Mouse (Mus musculus): Measurements from ENCODE around the gene Pnkp. TPM values are rescaled to one million over a fixed set of nuclear protein-coding genes. Genes with fewer than 3 reads are reported as not detected.

The Pnkp gene
- polyA plus RNA-seq, 1 experiment from 2014 or later, result 34.4 TPM

MicroRNA genes within 50 kb of the gene (microRNA counts, 519-probe panel; counts per million panel counts)
- 188 counts per million, percentile 57 among the panel's probes with 10 or more counts for microRNA mmu-miR-707

Small RNA genes lying within 50 kb of the gene (microRNA-seq; reads per million reads assigned to microRNA genes)
- not detected for gene Mir707

Other genes with a start within 250 kb of the Pnkp start
- gene Myh14, start 186.3 kb upstream of the Pnkp start, polyA plus RNA-seq (2016; fragmentation: Nextera tagmentation; extraction: Ambion mirVana), result 2.7 and 4.3 TPM in 2 replicates
- gene Izumo2, start 148.4 kb upstream of the Pnkp start, polyA plus RNA-seq (2016; fragmentation: Nextera tagmentation; extraction: Ambion mirVana), result not detected in 2 replicates
- 37.5 and 39.3 TPM in 2 replicates for gene Vrk3, start 108.7 kb upstream of the Pnkp start, polyA plus RNA-seq (2016; fragmentation: Nextera tagmentation; extraction: Ambion mirVana)
- gene Zfp473, start 106.1 kb upstream of the Pnkp start, polyA plus RNA-seq (2016; fragmentation: Nextera tagmentation; extraction: Ambion mirVana), result 3.6 and 4.2 TPM in 2 replicates
- gene Nup62, start 41.1 kb upstream of the Pnkp start, polyA plus RNA-seq (2016; fragmentation: Nextera tagmentation; extraction: Ambion mirVana), result 169 and 173 TPM in 2 replicates
- gene Il4i1, start 40.8 kb upstream of the Pnkp start, polyA plus RNA-seq (2016; fragmentation: Nextera tagmentation; extraction: Ambion mirVana), result 1.0 and 1.5 TPM in 2 replicates
- gene Atf5, start 40.5 kb upstream of the Pnkp start, polyA plus RNA-seq (2016; fragmentation: Nextera tagmentation; extraction: Ambion mirVana), result 3.2 and 3.6 TPM in 2 replicates
- gene Akt1s1, start 8.1 kb upstream of the Pnkp start, polyA plus RNA-seq (2016; fragmentation: Nextera tagmentation; extraction: Ambion mirVana), result 92.2 and 95.4 TPM in 2 replicates
- gene Tbc1d17, start 8.1 kb upstream of the Pnkp start, polyA plus RNA-seq (2016; fragmentation: Nextera tagmentation; extraction: Ambion mirVana), result 77.2 and 82.7 TPM in 2 replicates
- 514 and 525 TPM in 2 replicates for gene Ptov1, start 12.6 kb downstream of the Pnkp start, polyA plus RNA-seq (2016; fragmentation: Nextera tagmentation; extraction: Ambion mirVana)
- gene Med25, start 35.6 kb downstream of the Pnkp start, polyA plus RNA-seq (2016; fragmentation: Nextera tagmentation; extraction: Ambion mirVana), result 135 and 146 TPM in 2 replicates
- 17.6 and 20.1 TPM in 2 replicates for gene Fuz, start 38.9 kb downstream of the Pnkp start, polyA plus RNA-seq (2016; fragmentation: Nextera tagmentation; extraction: Ambion mirVana)
- gene Ap2a1, start 72.4 kb downstream of the Pnkp start, polyA plus RNA-seq (2016; fragmentation: Nextera tagmentation; extraction: Ambion mirVana), result 75.1 and 77.1 TPM in 2 replicates
- 0.14 and 0.30 TPM in 2 replicates for gene Tsks, start 86.1 kb downstream of the Pnkp start, polyA plus RNA-seq (2016; fragmentation: Nextera tagmentation; extraction: Ambion mirVana)
- 18.5 and 18.8 TPM in 2 replicates for gene Cpt1c, start 117.7 kb downstream of the Pnkp start, polyA plus RNA-seq (2016; fragmentation: Nextera tagmentation; extraction: Ambion mirVana)
- 968 and 991 TPM in 2 replicates for gene Prmt1, start 129.4 kb downstream of the Pnkp start, polyA plus RNA-seq (2016; fragmentation: Nextera tagmentation; extraction: Ambion mirVana)
- gene Irf3, start 140.5 kb downstream of the Pnkp start, polyA plus RNA-seq (2016; fragmentation: Nextera tagmentation; extraction: Ambion mirVana), result 70.3 and 77.5 TPM in 2 replicates
- gene Bcl2l12, start 141.6 kb downstream of the Pnkp start, polyA plus RNA-seq (2016; fragmentation: Nextera tagmentation; extraction: Ambion mirVana), result 87.0 and 90.7 TPM in 2 replicates
- 46.2 and 47.9 TPM in 2 replicates for gene Scaf1, start 159.2 kb downstream of the Pnkp start, polyA plus RNA-seq (2016; fragmentation: Nextera tagmentation; extraction: Ambion mirVana)
- 18.8 and 20.3 TPM in 2 replicates for gene Rras, start 160.8 kb downstream of the Pnkp start, polyA plus RNA-seq (2016; fragmentation: Nextera tagmentation; extraction: Ambion mirVana)
- gene Prr12, start 195.7 kb downstream of the Pnkp start, polyA plus RNA-seq (2016; fragmentation: Nextera tagmentation; extraction: Ambion mirVana), result 13.4 and 14.9 TPM in 2 replicates
- 70.8 and 74.7 TPM in 2 replicates for gene Nosip, start 205.3 kb downstream of the Pnkp start, polyA plus RNA-seq (2016; fragmentation: Nextera tagmentation; extraction: Ambion mirVana)
- 23.3 and 24.4 TPM in 2 replicates for gene Prrg2, start 205.5 kb downstream of the Pnkp start, polyA plus RNA-seq (2016; fragmentation: Nextera tagmentation; extraction: Ambion mirVana)
- gene Rcn3, start 235.1 kb downstream of the Pnkp start, polyA plus RNA-seq (2016; fragmentation: Nextera tagmentation; extraction: Ambion mirVana), result 144 and 156 TPM in 2 replicates
- gene Fcgrt, start 246.7 kb downstream of the Pnkp start, polyA plus RNA-seq (2016; fragmentation: Nextera tagmentation; extraction: Ambion mirVana), result 6.0 and 7.0 TPM in 2 replicates